Mouse (Mus musculus) embryonic stem cell, embryonic (primary cell): ENCODE data around the gene Imp3.

Source experiments
- CTCF ChIA-PET, 4 experiments: fragments of 300-600 bp in 2 of 4; fragments of 350-600 bp in 2 of 4; sonication (Branson Sonifier 250); formaldehyde crosslinking; loops; one replicate each; lab custom pipeline; 2022; ENCODE audit warnings: inconsistent platforms in 2 of 4; lab: Charles Lee
- POLR2A ChIA-PET, 4 experiments: fragments of 300-600 bp in 2 of 4; fragments of 350-600 bp in 2 of 4; sonication (Branson Sonifier 250); formaldehyde crosslinking; loops; one replicate each; lab custom pipeline; 2022; ENCODE audit warnings: antibody characterized with exemption in 4 of 4, inconsistent platforms in 1 of 4; lab: Charles Lee

Imp3 gene

DNA sequence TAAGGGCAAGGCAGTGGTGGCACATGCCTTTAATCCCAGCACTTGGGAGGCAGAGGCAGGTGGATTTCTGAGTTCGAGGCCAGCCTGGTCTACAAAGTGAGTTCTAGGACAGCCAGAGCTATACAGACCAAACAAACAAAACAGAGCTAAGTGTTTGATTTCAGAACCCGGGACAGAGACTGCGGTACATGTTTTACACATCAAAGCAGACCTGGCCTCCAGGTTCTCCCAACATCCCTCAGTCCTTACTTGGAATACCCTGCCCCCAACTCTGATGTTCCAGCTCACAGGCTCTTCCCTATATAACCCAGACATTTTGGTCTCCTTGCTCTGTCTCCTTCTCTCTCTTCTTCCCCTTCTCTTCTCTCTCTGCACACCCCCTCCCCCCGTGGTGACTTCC is 27.3 kb upstream of the Imp3 start:
- POLR2A ChIA-PET, result interaction anchor here (0.8 to 2.9 kb wide), 29 partner anchors 9 to 843 kb away, joined by 3 to 19 read pairs (median 4); partner anchors contain the start of genes Snupn (in 3 of the 4), Snx33 (in 3 of the 4), Imp3 (in 1 of the 4) and Lingo1 (in 1 of the 4)
- CTCF ChIA-PET, result interaction anchor here (0.5 to 6.1 kb wide), 11 partner anchors 14 to 1081 kb away, joined by 3 to 22 read pairs (median 6); partner anchors contain the start of genes Snx33 (in 3 of the 4) and 1700017B05Rik (in 1 of the 4)

DNA sequence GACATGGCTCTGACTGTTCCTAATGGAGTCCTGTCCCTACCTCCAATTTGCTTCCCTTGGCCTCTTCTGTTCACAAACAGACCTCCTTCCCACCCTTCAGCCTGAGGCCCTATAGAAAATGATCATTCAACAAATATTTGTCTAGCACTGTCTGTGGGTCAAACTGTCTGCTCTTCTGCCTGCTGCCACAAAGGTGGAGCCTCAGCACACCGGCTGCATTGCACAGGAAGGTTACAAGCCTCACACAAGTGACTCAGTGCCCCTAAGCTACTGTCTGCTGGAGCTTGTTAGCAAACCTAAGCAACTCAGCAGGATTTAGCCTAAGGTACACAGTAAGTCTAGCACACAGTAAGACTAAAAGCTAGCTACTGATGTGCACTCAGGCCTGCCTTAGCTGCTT is 26.3 kb upstream of the Imp3 start:
- CTCF ChIA-PET, result interaction anchor here in 3 of 4 experiments (0.7 to 6.1 kb wide), 6 partner anchors 17 to 306 kb away, joined by 3 to 22 read pairs (median 8); partner anchors contain the start of gene Snx33 (in 1 of the 3)
- POLR2A ChIA-PET, result interaction anchor here in 3 of 4 experiments (0.5 to 2.9 kb wide), 11 partner anchors 11 to 166 kb away, joined by 3 to 19 read pairs (median 6); partner anchors contain the start of genes Snupn (in 2 of the 3), Snx33 (in 2 of the 3) and Imp3 (in 1 of the 3)

DNA sequence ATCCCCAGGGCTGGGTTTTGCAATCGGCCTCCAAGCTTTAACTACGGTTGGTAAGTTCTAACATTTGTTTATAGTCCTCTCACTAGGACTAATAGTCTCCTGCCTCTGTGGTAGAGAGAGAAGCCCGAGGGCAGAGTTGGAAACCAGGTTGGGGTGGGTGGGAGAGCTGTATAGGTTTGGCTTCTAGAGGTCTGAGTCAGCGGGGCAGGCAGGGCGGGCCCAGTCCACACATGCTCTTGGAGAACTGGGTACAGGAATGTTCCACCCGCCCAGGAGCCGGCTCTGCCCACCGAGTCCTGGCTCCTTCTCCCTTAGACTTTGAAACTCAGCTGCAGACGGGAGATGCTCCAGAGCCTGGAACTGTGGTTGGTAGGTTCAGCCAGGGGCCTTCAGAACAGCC is 23.3 kb upstream of the Imp3 start:
- CTCF ChIA-PET, result interaction anchor here in 2 of 4 experiments (0.9 to 1.6 kb wide), 4 partner anchors 12 to 24 kb away, joined by 3 to 7 read pairs (median 4); partner anchors contain the start of gene Snx33 (in 2 of the 2)
- POLR2A ChIA-PET, result interaction anchor here in 1 of 4 experiments (1.0 to 1.9 kb wide), 4 partner anchors 11 to 23 kb away, joined by 4 to 9 read pairs (median 5); partner anchors contain the start of genes Imp3 and Snx33

DNA sequence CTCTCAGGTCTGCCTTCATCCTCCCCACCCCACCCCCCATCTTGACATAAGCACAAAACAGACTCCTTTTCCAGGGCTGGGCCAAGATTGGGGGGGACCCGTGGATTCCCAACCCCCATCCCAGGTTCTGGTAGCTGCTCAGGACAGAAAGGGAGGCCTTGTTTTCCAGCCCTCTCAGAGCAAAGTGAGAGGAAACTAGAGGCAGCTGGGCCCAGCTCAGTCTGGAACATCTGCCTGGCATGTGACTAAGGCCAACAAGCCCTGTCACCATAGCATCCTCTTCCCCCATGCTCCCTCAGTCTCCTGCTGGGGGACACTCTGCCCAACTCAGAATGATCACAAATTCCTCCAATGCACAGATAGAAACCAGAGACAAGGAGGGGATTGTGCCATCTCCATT is 22.2 kb upstream of the Imp3 start:
- ChIA-PET CTCF (interaction anchor here in 2 of 4 experiments (0.9 to 1.6 kb wide), 4 partner anchors 13 to 24 kb away, joined by 3 to 7 read pairs (median 3); partner anchors contain the start of gene Snx33 (in 2 of the 2)), POLR2A (interaction anchor here in 3 of 4 experiments (1.0 to 1.9 kb wide), 8 partner anchors 10 to 158 kb away, joined by 3 to 9 read pairs (median 4); partner anchors contain the start of genes Snx33 (in 2 of the 3), Imp3 (in 1 of the 3) and Snupn (in 1 of the 3))

DNA sequence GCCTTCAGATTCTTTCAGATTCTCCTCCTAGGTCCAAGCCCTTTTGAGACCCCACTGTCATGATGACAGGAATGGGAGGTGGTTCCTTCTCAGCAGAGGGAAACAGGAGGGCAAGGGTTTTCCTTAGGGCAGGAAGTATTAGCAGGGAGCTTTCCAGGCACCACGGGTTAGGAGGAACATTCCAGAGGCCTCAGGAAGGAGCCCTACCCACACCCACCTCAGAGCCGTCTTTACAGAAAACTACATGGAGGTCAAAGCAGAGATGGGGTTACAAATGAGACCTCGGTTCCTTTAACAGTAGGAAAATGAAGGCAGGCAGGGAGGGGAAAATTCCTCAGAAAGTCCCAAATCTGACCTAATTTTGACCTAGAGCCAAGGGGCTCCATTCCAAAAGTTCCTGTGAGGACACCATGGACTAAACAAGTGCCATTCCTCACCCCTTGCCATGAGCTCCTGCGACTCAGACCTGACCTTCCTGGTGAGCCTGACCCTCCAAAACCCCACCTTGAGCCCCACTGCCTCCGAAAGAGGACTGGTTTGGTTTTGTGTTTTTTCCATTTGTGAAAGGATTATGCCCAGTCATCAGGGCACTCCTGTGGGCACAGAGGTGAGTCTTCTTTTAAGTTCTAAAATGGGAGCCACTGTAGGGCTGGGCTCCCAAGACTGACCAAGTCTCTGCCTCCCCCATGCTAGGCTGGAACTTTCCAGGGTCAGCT is 21.4 kb upstream of the Imp3 start:
- POLR2A ChIA-PET, result interaction anchor here in 3 of 4 experiments (0.8 to 1.5 kb wide), 7 partner anchors 10 to 157 kb away, joined by 3 to 4 read pairs (median 3); partner anchors contain the start of gene Snx33 (in 2 of the 3)
- CTCF ChIA-PET, result interaction anchor here in 1 of 4 experiments (0.9 to 1.6 kb wide), 3 partner anchors 12 to 24 kb away, joined by 3 to 7 read pairs (median 3); partner anchors contain the start of gene Snx33

DNA sequence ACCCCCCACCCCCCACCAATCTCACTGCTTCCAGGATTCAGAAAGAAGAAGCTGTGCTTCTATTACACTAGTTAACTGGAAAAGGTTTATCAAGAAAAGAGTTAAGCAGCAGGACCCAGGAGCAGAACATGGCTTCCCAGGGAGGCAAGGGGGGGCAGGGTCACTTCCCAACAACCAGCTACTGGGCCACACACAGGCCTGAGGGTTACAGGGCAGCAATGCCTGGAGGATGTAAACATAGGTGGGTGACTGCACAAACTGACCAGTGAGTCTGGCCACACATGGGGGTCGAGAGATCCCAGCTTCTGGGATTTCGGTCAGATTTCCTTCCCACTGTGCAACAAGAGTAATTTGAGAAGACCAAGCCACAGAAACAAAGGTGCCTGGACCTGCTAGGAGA is 20.1 kb upstream of the Imp3 start:
- POLR2A ChIA-PET, result interaction anchor here in 1 of 4 experiments (1.5 kb wide), 1 partner anchor 11 kb away, joined by 3 read pairs; the partner anchor contains the start of gene Snx33
- CTCF ChIA-PET, result no interaction called here

DNA sequence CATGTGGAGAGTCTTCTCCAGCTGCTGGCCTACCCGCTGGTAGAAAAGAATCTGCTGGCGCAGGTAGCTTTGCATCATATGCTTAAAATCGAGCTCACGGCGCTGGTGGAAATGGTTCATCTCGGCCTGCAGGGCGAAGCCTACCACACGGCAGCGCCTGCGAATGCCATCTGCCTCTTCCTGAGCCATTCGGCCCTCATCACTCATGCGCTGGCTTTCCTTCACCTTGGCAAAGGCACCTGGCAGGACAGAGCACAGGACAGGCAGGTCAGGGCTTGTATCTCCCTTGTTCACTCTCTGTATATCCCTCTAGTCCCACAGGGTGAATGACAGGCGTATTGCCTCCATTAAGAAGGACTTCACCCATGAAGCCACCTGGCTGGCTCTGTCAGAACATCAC is 18.8 kb upstream of the Imp3 start:
- ChIA-PET CTCF (no interaction called here), POLR2A (interaction anchor here in 2 of 4 experiments (0.5 to 1.6 kb wide), 2 partner anchors 8 to 65 kb away, joined by 3 to 6 read pairs; no protein-coding TSS in a partner anchor)

DNA sequence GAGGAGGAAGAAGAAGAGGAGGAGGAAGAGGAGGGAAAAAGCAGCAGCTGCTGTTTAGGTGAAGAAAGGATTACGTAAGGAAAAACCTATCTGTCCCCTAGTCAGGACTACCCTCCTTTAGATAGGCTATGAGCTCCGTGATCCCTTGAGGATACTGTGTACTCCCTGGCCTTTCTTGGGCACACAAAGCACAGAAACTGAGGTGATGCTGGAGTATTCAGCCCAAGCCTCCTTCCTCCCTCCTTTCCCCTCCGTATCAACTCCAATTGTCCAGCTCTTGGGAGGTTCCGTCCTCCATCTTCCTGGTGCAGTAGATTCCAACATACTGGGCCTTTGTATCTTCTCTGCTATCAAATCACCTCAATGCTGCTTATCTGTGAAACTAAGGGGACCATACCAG is 14.5 kb upstream of the Imp3 start:
- ChIA-PET POLR2A (interaction anchor here in 2 of 4 experiments (0.8 to 1.9 kb wide), 3 partner anchors 28 to 225 kb away, joined by 3 to 4 read pairs (median 3); partner anchors contain the start of genes Neil1 (in 1 of the 2) and Snupn (in 1 of the 2)), CTCF (interaction anchor here in 1 of 4 experiments (1.8 to 2.3 kb wide), 2 partner anchors 31 to 33 kb away, joined by 5 to 6 read pairs; no protein-coding TSS in a partner anchor)

DNA sequence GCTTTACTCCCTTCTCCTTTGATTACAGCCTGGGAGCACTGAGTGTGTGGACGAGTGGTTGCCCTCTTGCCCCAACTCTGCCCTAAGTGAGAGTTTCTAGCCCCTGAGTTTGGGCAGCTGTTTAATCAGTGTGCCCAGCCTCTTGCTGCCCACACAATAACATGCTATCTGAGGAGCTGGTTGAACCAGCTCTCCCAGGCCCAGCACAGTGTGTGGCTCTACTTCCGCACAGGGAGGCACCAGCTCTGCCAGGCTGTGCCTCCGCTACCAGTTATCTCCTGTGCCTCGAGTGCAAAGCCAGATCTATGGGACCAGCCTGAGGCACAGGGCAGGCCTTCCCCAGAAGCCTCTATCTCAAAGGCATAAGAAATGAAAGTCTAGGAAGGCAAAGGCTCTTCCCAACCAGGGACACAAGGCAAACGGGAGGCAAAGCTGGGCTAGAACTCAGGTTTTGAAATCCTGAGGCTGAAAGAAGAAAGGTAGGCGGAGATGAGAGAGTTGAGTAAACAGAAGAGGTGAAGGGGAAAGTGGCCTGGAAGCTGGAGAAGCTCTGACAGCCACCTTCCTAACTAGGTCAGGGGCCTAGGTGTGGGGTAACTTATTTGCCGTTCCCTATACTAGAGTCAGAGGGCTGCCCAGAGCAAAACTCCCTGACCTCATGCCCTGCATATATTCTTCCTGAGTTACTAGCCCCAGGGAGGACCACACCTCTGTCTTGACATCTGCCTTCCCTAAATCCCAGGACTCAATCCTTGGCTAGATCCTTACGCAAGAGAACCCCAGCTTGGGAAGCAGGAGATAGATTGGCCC is 13.2 kb upstream of the Imp3 start:
- POLR2A ChIA-PET, result interaction anchor here in 3 of 4 experiments (0.6 to 3.1 kb wide), 10 partner anchors 13 to 224 kb away, joined by 3 to 18 read pairs (median 3); partner anchors contain the start of genes Imp3 (in 2 of the 3), Neil1 (in 2 of the 3) and Snupn (in 2 of the 3)
- CTCF ChIA-PET, result interaction anchor here in 3 of 4 experiments (0.5 to 2.3 kb wide), 5 partner anchors 33 to 336 kb away, joined by 3 to 6 read pairs (median 5); no protein-coding TSS in a partner anchor

DNA sequence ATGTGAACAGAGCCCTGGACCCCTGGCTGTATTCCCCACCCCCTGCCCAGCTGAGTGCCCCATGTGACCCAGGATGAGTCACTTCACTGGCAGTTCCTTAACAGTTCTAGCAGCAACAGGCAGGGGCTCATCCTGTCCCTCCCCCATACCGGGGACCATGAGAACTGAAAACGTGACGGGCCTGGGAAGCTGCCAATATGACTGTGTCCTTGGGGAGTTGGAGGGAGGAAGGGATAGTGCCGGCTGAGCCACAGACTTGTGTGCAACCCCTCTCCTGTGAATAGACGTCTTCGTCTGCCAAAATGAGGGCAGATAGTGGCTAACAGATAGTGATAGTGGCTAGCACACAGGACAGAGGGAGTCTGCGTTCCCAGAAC is 12.6 kb upstream of the Imp3 start:
- POLR2A ChIA-PET, result interaction anchor here in 3 of 4 experiments (0.9 to 3.1 kb wide), 10 partner anchors 10 to 223 kb away, joined by 3 to 18 read pairs (median 4); partner anchors contain the start of genes Imp3 (in 2 of the 3), Snupn (in 2 of the 3) and Neil1 (in 1 of the 3)
- CTCF ChIA-PET, result interaction anchor here in 2 of 4 experiments (0.5 to 1.6 kb wide), 3 partner anchors 33 to 335 kb away, joined by 5 to 6 read pairs (median 5); no protein-coding TSS in a partner anchor

DNA sequence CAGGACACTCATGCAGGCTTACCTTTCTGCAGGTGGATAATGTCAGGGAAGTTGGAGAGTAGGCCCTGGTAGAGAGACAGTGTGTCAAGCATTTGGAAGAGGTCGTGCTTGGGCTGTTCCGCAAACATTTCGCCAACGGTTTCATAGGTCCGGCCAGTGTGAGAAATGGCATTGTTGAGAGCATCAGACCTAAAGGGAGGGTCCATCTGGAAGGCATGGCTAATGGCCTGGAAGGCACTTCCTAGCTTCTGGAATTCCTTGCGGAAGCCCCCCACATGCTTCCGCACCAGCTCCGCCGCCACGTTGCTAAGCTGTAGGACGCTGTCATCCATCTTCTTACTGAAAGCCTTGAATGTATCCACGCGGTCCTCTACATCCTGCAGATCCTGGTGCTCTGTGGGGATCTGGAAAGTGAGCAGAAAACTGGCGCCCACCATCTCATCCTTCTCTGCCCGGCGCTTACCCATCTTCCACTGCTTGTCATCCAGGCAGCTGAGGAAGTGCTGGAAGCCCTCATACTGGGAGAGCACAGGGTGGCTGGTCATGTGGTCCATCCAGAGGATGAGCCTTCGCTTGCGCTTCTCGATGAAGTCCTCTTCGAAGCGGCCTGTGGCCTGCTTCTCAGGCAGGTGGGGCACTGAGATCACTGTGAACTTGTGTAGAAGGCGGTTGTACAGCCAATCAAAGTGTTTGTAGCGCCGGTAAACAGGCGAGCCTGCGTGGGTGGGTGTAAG is 11.8 kb upstream of the Imp3 start:
- ChIA-PET CTCF (interaction anchor here in 3 of 4 experiments (0.6 to 3.6 kb wide), 5 partner anchors 34 to 195 kb away, joined by 3 to 20 read pairs (median 5); no protein-coding TSS in a partner anchor), POLR2A (interaction anchor here in 3 of 4 experiments (0.5 to 3.1 kb wide), 9 partner anchors 11 to 166 kb away, joined by 3 to 18 read pairs (median 3); partner anchors contain the start of genes Imp3 (in 2 of the 3) and Snupn (in 1 of the 3))

DNA sequence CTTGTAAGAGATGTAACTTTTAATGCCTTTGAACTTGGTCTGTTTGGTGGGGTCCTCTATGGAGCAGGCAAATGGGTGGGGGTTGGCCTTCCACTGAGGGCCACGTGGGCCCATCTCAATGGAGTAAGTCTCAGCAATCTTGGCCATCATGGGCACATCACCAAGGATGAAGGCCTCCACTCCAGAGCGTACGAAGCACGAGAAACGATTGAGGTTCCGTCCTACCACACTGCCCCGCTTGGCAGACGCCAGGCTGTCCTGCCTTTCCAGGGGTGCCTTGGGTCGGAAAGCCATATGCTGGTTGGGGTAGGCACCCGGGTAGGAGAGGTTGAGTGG is 11.3 kb upstream of the Imp3 start:
- ChIA-PET CTCF (interaction anchor here in 3 of 4 experiments (0.6 to 3.6 kb wide), 4 partner anchors 34 to 196 kb away, joined by 3 to 20 read pairs (median 3); no protein-coding TSS in a partner anchor), POLR2A (interaction anchor here in 2 of 4 experiments (0.7 to 3.1 kb wide), 7 partner anchors 11 to 617 kb away, joined by 3 to 18 read pairs (median 5); partner anchors contain the start of gene Imp3 (in 2 of the 2))

DNA sequence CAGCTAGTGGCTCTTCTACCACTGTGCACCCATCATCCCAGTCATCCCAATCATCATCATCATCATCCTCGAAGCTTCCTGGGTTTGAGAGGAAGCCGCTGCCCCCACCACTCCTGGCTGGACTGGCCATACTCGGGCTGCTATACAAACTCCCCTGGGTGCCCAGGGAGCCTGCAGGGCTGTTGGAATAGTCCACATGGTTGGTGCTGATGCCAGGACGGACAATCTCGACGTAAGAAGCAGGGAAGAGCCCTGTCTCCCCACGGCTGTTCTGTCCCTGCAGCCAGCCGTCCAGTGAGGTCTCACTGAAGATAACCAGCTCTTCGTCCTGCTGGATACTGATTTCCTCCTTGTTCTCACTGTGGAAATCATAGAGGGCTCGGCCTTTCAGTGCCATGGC is 10.9 kb upstream of the Imp3 start:
- POLR2A ChIA-PET, result interaction anchor here in 2 of 4 experiments (0.7 to 3.1 kb wide), 9 partner anchors 11 to 617 kb away, joined by 3 to 18 read pairs (median 9); partner anchors contain the start of genes Imp3 (in 2 of the 2), Ptpn9 (in 1 of the 2) and Snupn (in 1 of the 2)
- CTCF ChIA-PET, result interaction anchor here (0.5 to 3.6 kb wide), 6 partner anchors 9 to 196 kb away, joined by 3 to 20 read pairs (median 4); no protein-coding TSS in a partner anchor

DNA sequence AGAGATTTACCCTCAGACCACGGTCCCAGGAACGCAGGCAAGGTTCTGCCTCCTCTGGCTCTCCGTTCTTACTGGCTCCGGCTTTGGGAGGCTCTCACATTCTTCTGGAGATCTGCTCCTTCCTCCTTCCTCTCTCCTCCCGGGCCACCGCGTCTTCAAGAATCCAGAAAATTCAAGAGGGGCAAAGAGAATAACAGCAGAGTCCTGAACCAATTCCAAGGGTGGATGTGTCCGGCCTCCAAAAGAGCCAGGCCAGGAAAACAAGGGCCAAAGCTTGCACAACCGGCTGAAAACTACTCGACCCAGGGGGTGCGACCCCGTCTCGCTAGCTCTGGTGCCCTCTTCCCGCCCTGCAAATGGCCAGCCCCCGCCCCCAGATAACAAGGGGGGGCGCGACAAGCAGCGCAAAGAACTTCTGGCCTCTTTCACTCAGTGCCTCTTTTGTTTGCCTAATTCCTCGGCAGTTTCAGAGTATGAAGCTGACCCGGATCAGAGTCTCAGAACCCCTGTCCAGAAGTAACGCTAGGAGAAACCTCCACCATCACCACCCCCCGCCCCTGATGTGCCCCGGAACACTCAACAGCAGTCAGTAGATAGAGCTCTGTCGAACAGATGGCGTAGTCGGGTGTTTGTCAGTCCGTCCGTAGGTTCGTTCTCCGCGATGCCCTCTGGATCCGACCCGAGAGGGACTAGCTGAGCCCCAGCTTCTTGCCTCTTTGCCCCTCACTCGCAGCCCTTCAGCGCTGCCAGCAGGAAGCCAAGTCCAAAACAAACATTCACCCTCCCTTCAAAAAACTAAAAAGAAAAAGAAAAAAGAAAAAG is 9.9 kb upstream of the Imp3 start:
- POLR2A ChIA-PET, result interaction anchor here (0.6 to 3.6 kb wide), 41 partner anchors 10 to 292 kb away, joined by 3 to 55 read pairs (median 5); partner anchors contain the start of genes Imp3 (in 4 of the 4), Man2c1 (in 3 of the 4), Snupn (in 3 of the 4) and Ptpn9 (in 2 of the 4)

More for the DNA sequence above, 9.9 kb upstream of the Imp3 start:
- CTCF ChIA-PET, result interaction anchor here (0.6 to 3.6 kb wide), 44 partner anchors 8 to 576 kb away, joined by 3 to 20 read pairs (median 4); partner anchors contain the start of genes Imp3 (in 2 of the 4), Man2c1 (in 2 of the 4), Rpp25 (in 1 of the 4) and Snupn (in 1 of the 4)
